Mouse (Mus musculus) urinary bladder, adult 18-20 months (tissue): ENCODE measurements around the gene Gm42957.
"Not testable (repeated sequence)": the region's sequence is repeated elsewhere in the genome, so short reads cannot be mapped to it uniquely, and the experiment has no call there.

Source experiments
- DNase-seq, 2 experiments: peaks; one replicate each; pipeline ENCODE4 v3.0.0; 2022; ENCODE audit warnings: low spot score in 2 of 2, mixed read lengths in 2 of 2

Gene Gm42957

DNA sequence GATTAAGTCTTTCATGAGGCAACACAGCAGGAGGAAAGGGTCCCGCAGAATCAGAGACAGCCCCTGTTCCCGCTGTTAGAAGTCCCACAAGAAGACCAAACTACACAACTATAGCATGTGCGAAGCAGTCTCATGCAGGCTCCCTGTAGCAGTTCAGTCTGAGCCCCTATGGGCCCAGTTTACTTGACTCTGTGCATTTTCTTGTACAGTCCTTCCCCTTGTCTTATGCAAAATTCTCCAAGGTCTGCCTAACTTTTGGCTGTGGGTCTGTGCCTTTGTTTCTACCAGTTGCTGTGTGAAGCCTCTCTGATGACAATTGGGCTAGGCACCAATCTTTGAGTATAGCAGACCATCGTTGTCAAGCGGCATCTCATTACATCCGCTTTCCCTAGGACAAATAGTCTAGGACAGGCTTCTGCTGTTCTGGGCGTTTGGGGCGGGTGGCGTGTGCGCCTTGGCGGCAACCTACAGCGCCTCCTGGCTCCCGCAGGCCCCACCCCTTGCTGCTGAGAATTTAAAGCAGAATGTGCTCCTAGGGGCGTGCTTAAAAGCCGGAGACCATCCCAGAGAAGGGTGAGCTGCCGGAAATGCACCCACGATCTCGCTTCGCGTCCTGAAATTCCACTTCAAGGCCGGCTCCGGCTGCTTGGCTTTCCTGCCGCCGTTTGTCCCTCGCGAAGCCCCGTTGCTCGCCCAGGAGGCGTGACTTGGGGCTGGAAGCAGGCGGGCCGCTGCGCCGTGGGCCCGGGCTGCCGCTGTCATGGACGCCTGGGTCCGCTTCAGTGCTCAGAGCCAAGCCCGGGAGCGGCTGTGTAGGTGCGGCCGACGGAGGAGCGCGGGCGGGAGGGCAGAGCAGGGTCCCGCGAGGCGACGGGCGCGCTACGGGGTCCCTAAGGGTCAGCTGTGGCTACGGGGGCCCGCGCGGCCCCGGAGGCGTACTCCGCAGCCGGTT, at the start of gene Gm42957, which contains the start of gene Pex11b:
Gene Gm42957 (plus strand): TSS at position 547 of the 952 bp plus-strand sequence.
Gene Pex11b (plus strand): TSS at position 449 of the 952 bp plus-strand sequence.
- DNase-seq, result peak; percentile 85 to 93

DNA sequence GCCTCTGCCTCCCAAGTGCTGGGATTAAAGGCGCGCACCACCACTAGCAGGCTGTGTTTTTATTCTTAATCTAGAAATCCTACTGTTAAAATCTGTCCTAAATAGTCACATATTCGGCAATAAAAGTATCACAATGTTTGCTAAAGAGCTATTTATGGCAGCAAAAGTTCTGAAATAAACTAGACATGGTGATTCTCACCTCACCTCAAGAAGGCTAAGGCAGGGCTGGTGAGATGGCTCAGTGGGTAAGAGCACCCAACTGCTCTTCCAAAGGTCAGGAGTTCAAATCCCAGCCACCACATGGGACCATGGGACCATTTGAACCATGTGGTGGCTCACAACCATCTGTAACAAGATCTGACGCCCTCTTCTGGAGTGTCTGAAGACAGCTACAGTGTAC, 44.6 kb upstream of the Gm42957 start:
- DNase-seq, result no peak

- no peak for DNase-seq
These were observed 41.9 kb upstream of the Gm42957 start for GRCm38 (mm10) chr3:96593374-96593773.

GRCm38 (mm10) chr3:96593790-96594560, 41.3 kb upstream of the Gm42957 start, which contains the start of gene Polr3gl:
Gene Polr3gl, minus strand, starts transcription at chr3:96594181.
- peak; percentile 89 to 91 for DNase-seq

DNA sequence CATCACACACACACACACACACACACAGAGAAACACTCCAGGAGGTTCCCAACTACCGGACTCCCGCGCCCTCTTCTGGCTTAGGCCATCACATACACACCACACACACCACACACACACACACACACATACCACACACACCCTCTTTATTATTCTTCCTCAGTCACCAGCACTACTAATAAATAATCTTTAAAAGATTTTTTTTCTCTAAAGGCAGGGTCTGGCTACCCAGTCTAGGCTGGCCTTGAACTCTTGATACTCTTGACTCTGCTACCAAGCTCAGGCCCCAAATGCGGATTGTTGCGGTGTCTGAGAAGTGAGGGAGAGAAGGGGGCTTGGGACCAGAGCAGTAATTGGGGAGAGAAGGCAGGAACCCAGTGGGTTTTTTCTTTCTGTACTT, 40.4 kb upstream of the Gm42957 start:
- no peak for DNase-seq

DNA sequence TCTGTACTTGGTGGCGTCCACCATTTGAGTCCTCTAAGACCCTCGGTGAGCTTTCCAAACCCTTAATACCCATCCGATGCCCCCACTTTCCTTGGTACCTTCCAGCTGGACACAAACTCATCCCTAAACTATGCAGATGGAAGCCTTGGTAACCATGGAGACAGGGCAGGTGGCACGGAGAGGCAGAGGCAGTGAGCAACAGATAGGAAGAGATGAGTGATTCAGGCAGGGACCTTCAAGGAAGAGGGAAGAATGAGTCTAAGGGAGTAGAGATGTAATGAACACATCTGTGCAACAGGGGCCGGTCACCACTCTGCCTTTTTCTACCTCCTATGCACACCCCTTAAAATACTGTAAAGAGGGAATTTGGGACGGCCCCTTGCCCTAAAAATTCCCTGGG, 39.6 kb upstream of the Gm42957 start:
- no peak for DNase-seq

DNA sequence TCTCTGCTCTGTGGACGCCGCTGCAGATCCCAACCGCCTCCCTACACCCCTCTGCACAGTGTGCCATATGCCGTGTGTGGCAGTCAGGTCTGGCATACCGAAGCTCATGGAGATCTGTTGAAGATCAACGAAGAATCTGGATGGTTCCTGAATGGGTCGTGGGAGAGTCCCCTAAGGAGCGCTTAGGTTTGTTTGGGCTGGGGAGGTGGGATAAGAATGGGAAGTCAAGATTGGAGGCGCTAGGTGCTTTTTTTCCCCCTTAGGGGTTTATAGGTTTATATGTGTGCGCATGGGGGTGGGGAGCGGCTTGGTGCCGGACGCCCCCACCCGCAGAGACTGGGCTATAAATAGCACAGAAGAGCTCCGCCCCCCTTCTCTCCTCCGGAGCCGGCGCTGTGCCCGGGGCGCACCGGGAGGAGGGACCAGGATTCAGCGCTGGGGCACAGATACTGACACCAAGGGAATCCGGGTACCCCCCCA, 39.0 kb upstream of the Gm42957 start, which contains the start of gene Ankrd34a:
Gene Ankrd34a (plus strand): TSS at position 409 of the 480 bp plus-strand sequence.
- no peak for DNase-seq

GRCm38 (mm10) chr3:96596855-96597254, 38.4 kb upstream of the Gm42957 start:
- DNase-seq, result no peak

GRCm38 (mm10) chr3:96597435-96597891, 37.8 kb upstream of the Gm42957 start:
- DNase-seq, result no peak

GRCm38 (mm10) chr3:96598156-96599068, 36.9 kb upstream of the Gm42957 start:
- DNase-seq, result peak in 1 of 2 experiments; percentile 45

- no peak for DNase-seq
These were observed 36.2 kb upstream of the Gm42957 start for GRCm38 (mm10) chr3:96599069-96599393.

DNA sequence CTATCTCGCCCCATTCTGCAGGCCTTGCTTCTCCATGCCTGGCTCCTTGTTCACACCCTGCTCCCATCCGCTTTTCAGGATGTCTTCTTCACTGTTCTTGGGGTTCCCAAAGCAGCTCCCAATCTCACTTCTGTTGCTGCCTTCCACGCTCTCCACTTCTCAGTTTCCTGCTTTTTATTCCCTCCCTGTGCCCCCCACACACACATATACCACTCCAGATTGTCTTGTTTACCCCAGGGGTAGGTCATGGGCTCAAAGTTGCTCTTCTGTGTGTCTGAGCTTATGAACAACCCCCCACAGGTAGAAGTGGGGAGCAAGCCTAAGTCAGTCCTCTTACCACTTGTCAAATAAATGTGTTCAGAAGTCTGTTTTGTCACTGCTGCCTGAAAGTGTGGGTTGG, 35.9 kb upstream of the Gm42957 start:
- DNase-seq, result no peak

GRCm38 (mm10) chr3:96600639-96601250, 34.5 kb upstream of the Gm42957 start, which contains the start of gene Lix1l:
Gene Lix1l, plus strand, starts transcription at chr3:96601149.
- peak; percentile 72 to 89 for DNase-seq

GRCm38 (mm10) chr3:96601251-96601787, 34.0 kb upstream of the Gm42957 start:
- DNase-seq, result peak; percentile 45 to 65

- DNase-seq, result no peak
These were observed 33.2 kb upstream of the Gm42957 start for GRCm38 (mm10) chr3:96601941-96602703.

DNA sequence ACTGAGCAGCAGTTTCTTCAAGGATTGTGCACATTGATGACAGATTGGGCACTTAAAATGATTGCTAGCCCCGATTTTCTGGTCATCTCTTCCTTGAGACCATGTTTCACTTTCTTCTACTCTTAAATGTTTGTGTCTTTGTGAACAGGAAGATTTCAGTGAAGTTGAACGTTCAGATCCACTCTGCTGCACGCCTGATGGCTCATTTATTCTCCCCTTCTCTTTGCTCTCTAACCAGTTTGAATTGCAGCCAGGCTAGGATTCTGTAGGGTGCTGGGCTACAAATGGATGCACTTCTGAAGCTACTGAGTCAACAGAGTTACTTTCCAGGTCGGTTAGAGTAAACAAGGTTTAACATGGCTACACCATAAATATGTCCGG, 32.6 kb upstream of the Gm42957 start:
- no peak for DNase-seq

DNA sequence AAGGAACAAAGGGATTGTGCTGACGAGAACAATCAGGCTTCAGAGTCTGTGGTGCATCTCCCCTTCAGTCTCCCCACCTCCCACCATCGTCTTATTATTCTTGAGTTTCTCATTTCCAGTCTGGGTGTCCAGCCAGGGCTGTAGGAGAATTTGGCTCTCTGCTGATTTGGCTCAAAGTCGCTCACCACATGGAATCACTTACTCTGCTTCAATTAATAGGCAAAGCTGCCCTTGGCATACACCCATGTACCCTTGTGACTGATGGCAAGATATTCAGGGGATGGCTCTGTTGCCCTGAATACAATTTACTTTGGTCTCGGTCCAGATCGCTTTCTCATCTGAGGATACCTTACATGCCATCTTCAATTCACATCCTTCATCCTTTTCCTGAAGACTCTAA, 32.0 kb upstream of the Gm42957 start:
- DNase-seq, result no peak

GRCm38 (mm10) chr3:96606007-96606406, 29.3 kb upstream of the Gm42957 start:
- DNase-seq, result not testable (repeated sequence)

DNA sequence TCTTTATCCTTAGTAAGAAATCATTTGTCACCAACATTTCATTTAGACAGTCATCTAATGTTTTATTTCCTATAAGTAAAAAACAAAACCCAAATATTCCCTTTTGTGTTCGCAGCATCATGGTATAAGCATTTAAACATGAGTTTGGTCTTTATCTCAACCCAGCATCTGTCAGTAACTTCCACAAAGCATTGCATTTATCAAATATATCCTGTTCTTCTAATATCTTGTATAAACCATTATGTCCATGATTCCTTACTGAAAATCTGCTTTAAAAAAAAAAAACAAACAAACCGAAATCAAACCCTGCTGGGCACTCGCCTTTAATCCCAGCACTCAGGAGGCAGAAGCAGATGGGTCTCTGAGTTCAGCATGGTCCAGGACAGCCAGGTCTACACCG, 28.7 kb upstream of the Gm42957 start:
- DNase-seq, result no peak

DNA sequence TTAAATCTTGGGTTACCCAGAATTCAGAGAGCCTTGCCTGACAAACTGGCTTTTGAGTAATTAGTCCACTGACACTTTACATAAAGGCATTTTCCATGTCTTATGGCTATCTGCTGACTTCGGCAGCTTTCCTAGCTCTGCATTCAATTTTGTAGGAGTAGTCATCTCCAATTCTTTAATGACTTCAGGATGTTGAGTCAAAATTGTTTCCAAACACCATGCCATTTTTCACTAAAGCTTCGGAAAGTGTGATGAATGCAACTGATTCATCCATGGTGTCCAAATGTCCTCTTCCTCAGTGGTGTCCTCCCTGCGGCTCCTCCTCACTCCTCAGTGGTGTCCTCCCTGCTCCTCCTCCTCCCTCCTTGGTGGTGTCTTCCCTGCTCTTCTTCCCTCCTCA, 17.3 kb upstream of the Gm42957 start:
- DNase-seq, result no peak
